Mouse (Mus musculus): ENCODE data around the gene Polq. TPM values are rescaled to one million over a fixed set of nuclear protein-coding genes. Genes with fewer than 3 reads are reported as not detected.

Polq gene
- polyA plus RNA-seq, 1 experiment from 2014 or later: 3.4 TPM

Other genes with a start within 250 kb of the Polq start
- 9.2 and 12.4 TPM in 2 replicates for gene Slc15a2, start 226.8 kb upstream of the Polq start, polyA plus RNA-seq (2014; fragmentation: Nextera tagmentation; extraction: Ambion mirVana)
- 61.6 and 65.5 TPM in 2 replicates for gene Iqcb1, start 183.4 kb upstream of the Polq start, polyA plus RNA-seq (2014; fragmentation: Nextera tagmentation; extraction: Ambion mirVana)
- gene Eaf2, start 136.8 kb upstream of the Polq start, polyA plus RNA-seq (2014; fragmentation: Nextera tagmentation; extraction: Ambion mirVana): 0.38 and 0.45 TPM in 2 replicates
- gene Golgb1, start 136.6 kb upstream of the Polq start, polyA plus RNA-seq (2014; fragmentation: Nextera tagmentation; extraction: Ambion mirVana): 88.6 and 92.5 TPM in 2 replicates
- 0.84 and 1.3 TPM in 2 replicates for gene Hcls1, start 76.8 kb upstream of the Polq start, polyA plus RNA-seq (2014; fragmentation: Nextera tagmentation; extraction: Ambion mirVana)
- gene Fbxo40, start 21.3 kb upstream of the Polq start, polyA plus RNA-seq (2014; fragmentation: Nextera tagmentation; extraction: Ambion mirVana): not detected in 2 replicates

All from midbrain, embryonic 14.5 days (tissue).